ENCODE assay signal across 15 mouse cellular contexts in the genomic region with DNA sequence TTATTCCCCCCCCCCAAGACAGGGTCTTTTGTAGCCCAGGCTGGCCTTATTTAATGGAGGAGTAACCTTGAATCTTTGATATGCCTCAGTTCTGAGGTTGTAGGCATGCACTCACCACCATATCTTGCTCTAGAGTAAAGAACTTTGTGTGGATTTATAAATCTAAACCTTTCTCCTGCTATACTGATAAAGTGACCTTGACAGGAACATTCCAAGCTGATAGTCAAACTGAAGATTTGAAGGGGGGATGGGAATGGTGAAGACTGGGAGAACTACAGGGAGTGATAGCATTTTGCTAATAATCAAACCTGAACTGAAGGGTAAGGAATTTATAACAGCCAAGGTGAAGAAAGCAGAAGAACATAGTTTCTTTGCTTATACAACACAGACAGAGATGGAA.
"Had no signal": no experiment of that assay in that cellular context is flagged by ENCODE, and none has a peak within 500 bp of the region (broad histone marks: within the 10 kb centered on the region; RNA-seq: fewer than 3 reads in every experiment).

No protein-coding gene starts in this region.

- H3K4me2 ChIP-seq: lung, embryonic 14.5 days; midbrain, embryonic 11.5 days; midbrain, embryonic 13.5 days; midbrain, embryonic 15.5 days; neural tube, embryonic 12.5 days; stomach, embryonic 15.5 days had no signal

- H3K36me3 ChIP-seq: midbrain, embryonic 15.5 days had no signal

- H3K27me3 ChIP-seq: megakaryocyte, embryonic 14.5 days; midbrain, embryonic 13.5 days; midbrain, embryonic 15.5 days; neural tube, embryonic 12.5 days; stomach, embryonic 15.5 days had no signal

- H3K9me3 ChIP-seq: megakaryocyte, embryonic 14.5 days; midbrain, embryonic 13.5 days; midbrain, embryonic 15.5 days; neural tube, embryonic 12.5 days; stomach, embryonic 15.5 days had no signal

- H3K4me1 ChIP-seq: midbrain, embryonic 13.5 days; midbrain, embryonic 15.5 days; neural tube, embryonic 12.5 days; stomach, embryonic 15.5 days had no signal

- H3K27ac ChIP-seq: macrophage; midbrain, embryonic 13.5 days; midbrain, embryonic 15.5 days; neural tube, embryonic 12.5 days; stomach, embryonic 15.5 days had no signal

- DNase-seq: lung, adult 18-20 months; lung, embryonic 14.5 days; lung, postnatal 10 days; lung, postnatal 36 days; right cerebral cortex, postnatal 14 days; thymus, adult 18-20 months; thymus, postnatal 14 days; thymus, postnatal 36 days had no signal

- ATAC-seq: midbrain, embryonic 13.5 days; midbrain, embryonic 15.5 days had no signal

- H3K4me3 ChIP-seq: megakaryocyte, embryonic 14.5 days; midbrain, embryonic 13.5 days; midbrain, embryonic 15.5 days; neural tube, embryonic 12.5 days; stomach, embryonic 15.5 days had no signal

- H3K9ac ChIP-seq: lung, embryonic 14.5 days; midbrain, embryonic 13.5 days; midbrain, embryonic 15.5 days; neural tube, embryonic 12.5 days; stomach, embryonic 15.5 days had no signal
